Mouse (Mus musculus) cerebellum, adult 2 months (tissue): ENCODE data around the gene Hsf4.

Source experiments
- CTCF ChIP-seq: fragments of 200-500 bp; IDR thresholded peaks from 2 replicates; pipeline ENCODE4 v1.5.1; 2011; ENCODE audit warnings: low read depth, mild to moderate bottlenecking, control low read depth, low read length, moderate library complexity, borderline replicate concordance; ENCODE audit not compliant: insufficient read depth
- POLR2A ChIP-seq: fragments of 200-500 bp; IDR thresholded peaks from 2 replicates; pipeline ENCODE4 v1.6.1; 2011; ENCODE audit warnings: low read length, control low read depth, borderline replicate concordance; ENCODE audit not compliant: insufficient read depth

GRCm38 (mm10) chr8:105299962-105300361, 30.4 kb downstream of the Hsf4 start:
- TF ChIP-seq CTCF: no peak
- TF ChIP-seq POLR2A: no peak
